Mouse (Mus musculus) kidney, postnatal 0 days (tissue): Measurements from ENCODE around the gene Gck. TPM values are rescaled to one million over a fixed set of nuclear protein-coding genes. Genes with fewer than 3 reads are reported as not detected.

Experiments used
- ATAC-seq: fragments of 200-750 bp; cut with Nextera tagmentation; replicated peaks from 2 replicates; pipeline ENCODE4 v1.8.0; 2017; ENCODE audit warnings: low read depth, moderate number of reproducible peaks, moderate TSS enrichment, moderate library complexity; ENCODE audit not compliant: low FRiP score
- DNase-seq: peaks from one replicate; pipeline ENCODE4 v3.0.0-alpha.2; 2016; ENCODE audit warnings: low spot score
- H3K27ac ChIP-seq: fragments of 300-500 bp; sonication (generic); 2 replicates; pipeline ENCODE4 v1.5.1; 2014; ENCODE audit warnings: mild to moderate bottlenecking
- H3K27me3 ChIP-seq: fragments of 300-500 bp; sonication (generic); 2 replicates; pipeline ENCODE4 v1.6.1; 2014; ENCODE audit warnings: low read length, mixed read lengths; ENCODE audit not compliant: insufficient read depth
- H3K36me3 ChIP-seq: fragments of 300-500 bp; sonication (generic); 2 replicates; pipeline ENCODE4 v1.6.1; 2014; ENCODE audit warnings: low read length, mixed read lengths; ENCODE audit not compliant: insufficient read depth
- H3K4me1 ChIP-seq: fragments of 300-500 bp; sonication (generic); replicated peaks from 2 replicates; pipeline ENCODE4 v1.6.1; 2014; ENCODE audit warnings: antibody characterized with exemption, low read length, mixed read lengths; ENCODE audit not compliant: insufficient read depth
- H3K4me2 ChIP-seq: fragments of 300-500 bp; sonication (generic); 2 replicates; pipeline ENCODE4 v1.6.1; 2014; ENCODE audit warnings: mild to moderate bottlenecking, low read length, moderate library complexity, mixed read lengths
- H3K4me3 ChIP-seq: fragments of 300-500 bp; sonication (generic); replicated peaks from 2 replicates; pipeline ENCODE4 v1.5.1; 2014; ENCODE audit warnings: low read depth, low read length
- H3K9ac ChIP-seq: fragments of 300-500 bp; sonication (generic); 2 replicates; pipeline ENCODE4 v1.6.1; 2014; ENCODE audit warnings: low read depth, low read length
- H3K9me3 ChIP-seq: fragments of 300-500 bp; sonication (generic); replicated peaks from 2 replicates; pipeline ENCODE4 v1.6.1; 2016; ENCODE audit warnings: low read length, inconsistent platforms, mixed read lengths
- CTCF ChIP-seq: IDR thresholded peaks from 2 replicates; pipeline ENCODE4 v1.5.1; 2016; ENCODE audit warnings: antibody characterized with exemption, low read depth, mild to moderate bottlenecking, moderate library complexity
- WGBS: fragments of 180-500 bp; shearing (Covaris S2); extraction: QIAGEN DNeasy Blood & Tissue Kit; methylation state at CpG from one replicate; pipeline ENCODE4 v1.1.7; 2014; 5-methylcytosine and 5-hydroxymethylcytosine counted together
- polyA plus RNA-seq: library from polyadenylated mRNA; unstranded; fragments of >200 nt; fragmentation: Nextera tagmentation; extraction: Ambion mirVana; gene quantifications from 2 replicates; pipeline ENCODE4 v1.2.1, GENCODE M21; 2015

Gene Gck
- polyA plus RNA-seq, 1 experiment from 2014 or later, result 1.0 TPM

DNA sequence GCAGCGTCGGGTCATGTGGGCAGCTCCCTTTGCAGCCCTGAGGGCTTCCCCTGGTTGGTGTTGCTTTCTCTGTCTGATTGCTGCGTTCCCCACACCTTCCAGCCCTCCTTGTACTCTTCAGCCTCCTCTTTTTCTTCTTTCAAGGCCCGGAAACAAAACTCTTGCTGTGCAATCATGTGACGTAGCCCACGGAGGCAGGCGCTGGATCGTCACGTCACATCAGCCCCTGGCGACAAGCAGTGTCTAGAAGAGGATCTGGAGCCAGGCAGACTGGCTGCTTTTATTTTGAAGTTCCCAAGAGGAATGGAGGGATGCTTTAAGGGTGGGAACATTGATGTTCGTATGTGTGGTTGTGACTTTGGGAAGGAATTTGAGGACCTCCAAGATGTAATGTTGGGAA, 16.0 kb upstream of the Gck start:
- H3K9ac ChIP-seq, result no peak overlapping the region
- H3K4me1 ChIP-seq, result no peaks in the 10 kb centered on the region
- H3K36me3 ChIP-seq, result peaks cover 56% of the 10 kb centered on the region
- no peak overlapping the region for H3K4me2 ChIP-seq
- no peak for TF ChIP-seq CTCF
- no peak for DNase-seq
- ATAC-seq, result no peak
- no peaks in the 10 kb centered on the region for H3K9me3 ChIP-seq
- no peak overlapping the region for H3K4me3 ChIP-seq
- H3K27ac ChIP-seq, result no peak overlapping the region
- H3K27me3 ChIP-seq, result no peaks in the 10 kb centered on the region
- 88% methylated on average over 11 of the region's 11 CpGs for WGBS

- 82% methylated on average over 2 of the region's 2 CpGs for WGBS
- Histone ChIP-seq H3K36me3 (peaks cover 48% of the 10 kb centered on the region), H3K4me2 (no peak overlapping the region), H3K4me3 (no peak overlapping the region), H3K27ac (no peak overlapping the region), H3K27me3 (no peaks in the 10 kb centered on the region), H3K9me3 (no peaks in the 10 kb centered on the region), H3K9ac (no peak overlapping the region), H3K4me1 (peaks cover 9% of the 10 kb centered on the region)
- no peak for DNase-seq
- TF ChIP-seq CTCF, result no peak
- ATAC-seq, result no peak
Measured at GRCm38 (mm10) chr11:5960051-5960450, 10.2 kb upstream of the Gck start.

- Histone ChIP-seq H3K9ac (peak within 1 kb of the TSS; percentile 92), H3K27me3 (no peaks in the 10 kb centered on the region), H3K27ac (peak within 1 kb of the TSS; percentile 97), H3K9me3 (no peaks in the 10 kb centered on the region), H3K36me3 (peaks cover 6% of the 10 kb centered on the region; the same call in 1 of the 2 replicates), H3K4me3 (peak within 1 kb of the TSS; percentile 81), H3K4me2 (peak within 1 kb of the TSS; percentile 90), H3K4me1 (peaks cover 12% of the 10 kb centered on the region)
- peak; percentile 92 for ATAC-seq
- TF ChIP-seq CTCF, result no peak
- DNase-seq, result peak; percentile 98
- under 1% methylated on average over 71 of the region's 71 CpGs for WGBS
Measured at GRCm38 (mm10) chr11:5955546-5956276, 5.8 kb upstream of the Gck start, which contains the start of gene Ykt6. Gene Ykt6 (plus strand): TSS chr11:5955693.

DNA sequence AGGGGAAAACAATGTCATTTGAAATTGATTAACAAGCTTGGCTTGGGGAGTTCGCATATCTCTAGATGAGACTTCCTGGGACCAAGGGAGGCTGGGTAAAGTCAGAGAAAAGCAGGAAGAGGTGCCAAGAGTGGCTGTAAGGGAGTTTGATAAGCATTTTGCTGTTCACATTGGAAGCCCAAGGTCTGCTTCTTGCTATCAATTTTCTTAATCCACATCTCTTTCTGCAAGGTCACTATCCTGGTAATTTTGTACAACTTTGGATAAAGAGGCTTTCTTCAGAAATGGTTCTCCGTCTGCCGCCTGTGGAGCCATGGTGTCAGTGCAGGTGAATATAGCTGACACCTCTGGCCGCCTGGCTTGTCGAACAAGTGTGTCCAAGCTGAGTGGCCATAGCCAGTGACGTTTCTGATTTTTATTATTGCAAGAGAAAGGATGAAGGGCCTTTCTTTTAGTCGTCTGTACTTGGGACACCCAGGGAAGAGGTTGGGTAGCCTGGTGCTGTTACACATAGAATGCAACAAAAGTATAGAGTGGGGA, 5.2 kb upstream of the Gck start:
- TF ChIP-seq CTCF, result peak; percentile 49; the same call in 1 of the 2 replicates
- Histone ChIP-seq H3K4me2 (peak overlapping the region; percentile 90), H3K27me3 (no peaks in the 10 kb centered on the region), H3K9ac (peak overlapping the region; percentile 92), H3K4me3 (peak overlapping the region; percentile 81), H3K27ac (peak overlapping the region; percentile 97), H3K9me3 (no peaks in the 10 kb centered on the region), H3K4me1 (peaks cover 12% of the 10 kb centered on the region), H3K36me3 (0 out of 2 replicates have a peak, but pooled peaks cover 4% of the 10 kb centered on the region)
- 5% methylated on average over 7 of the region's 7 CpGs for WGBS
- DNase-seq (peak; percentile 72), ATAC-seq (peak; percentile 78)

GRCm38 (mm10) chr11:5954435-5954834, 4.6 kb upstream of the Gck start:
- no peaks in the 10 kb centered on the region for H3K27me3 ChIP-seq
- ATAC-seq, result no peak
- H3K4me2 ChIP-seq, result no peak overlapping the region; the same call in 1 of the 2 replicates
- WGBS, result 73% methylated on average over 5 of the region's 5 CpGs
- H3K9ac ChIP-seq, result no peak overlapping the region
- H3K36me3 ChIP-seq, result 0 out of 2 replicates have a peak, but pooled peaks cover 3% of the 10 kb centered on the region
- H3K9me3 ChIP-seq, result no peaks in the 10 kb centered on the region
- peaks cover 12% of the 10 kb centered on the region for H3K4me1 ChIP-seq
- no peak overlapping the region for H3K4me3 ChIP-seq
- DNase-seq, result no peak
- TF ChIP-seq CTCF, result no peak
- no peak overlapping the region for H3K27ac ChIP-seq

DNA sequence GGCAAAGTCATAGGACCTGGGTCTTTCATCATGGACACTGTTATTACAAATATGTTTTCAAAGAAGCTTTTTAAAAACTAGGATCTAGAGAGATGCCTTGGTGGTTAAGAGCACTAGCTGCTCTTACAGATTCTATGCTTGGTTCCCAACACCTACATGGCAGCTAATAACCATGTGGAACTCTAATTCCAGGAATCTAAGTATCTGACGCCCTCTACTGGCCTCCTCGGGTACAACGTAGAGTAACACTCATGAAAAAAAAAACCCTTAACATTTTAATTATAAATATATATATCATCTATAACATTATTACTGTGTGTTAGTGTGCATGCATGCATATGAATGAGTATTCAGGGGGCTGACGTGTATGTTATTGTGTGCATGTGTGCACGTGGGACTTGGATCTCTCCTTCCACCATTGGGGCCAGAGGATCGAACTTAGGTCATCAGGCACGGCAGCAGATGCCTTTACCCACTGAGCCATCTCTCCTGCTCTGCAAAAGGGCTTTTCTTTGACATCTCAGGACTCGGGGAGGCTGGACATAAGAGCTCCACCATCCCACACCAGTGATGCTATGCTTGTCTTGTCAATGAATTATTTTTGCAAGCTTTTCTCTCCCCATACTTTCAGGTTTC, 3.4 kb upstream of the Gck start:
- WGBS, result 37% methylated on average over 8 of the region's 8 CpGs
- ATAC-seq, result no peak

More for the DNA sequence above, 3.4 kb upstream of the Gck start:
- no peaks in the 10 kb centered on the region for H3K9me3 ChIP-seq
- DNase-seq, result peak; percentile 49
- TF ChIP-seq CTCF, result peak; percentile 57
- H3K9ac ChIP-seq, result no peak overlapping the region
- peaks cover 12% of the 10 kb centered on the region for H3K4me1 ChIP-seq
- peak overlapping the region; percentile 36 for H3K27ac ChIP-seq
- H3K27me3 ChIP-seq, result no peaks in the 10 kb centered on the region
- H3K36me3 ChIP-seq, result no peaks in the 10 kb centered on the region
- no peak overlapping the region for H3K4me3 ChIP-seq
- no peak overlapping the region for H3K4me2 ChIP-seq
